Mouse (Mus musculus): ENCODE measurements around the gene Rnaseh2b. TPM values are rescaled to one million over a fixed set of nuclear protein-coding genes. Genes with fewer than 3 reads are reported as not detected.

The Rnaseh2b gene
- polyA plus RNA-seq, 1 experiment = 75.0 TPM

DNA sequence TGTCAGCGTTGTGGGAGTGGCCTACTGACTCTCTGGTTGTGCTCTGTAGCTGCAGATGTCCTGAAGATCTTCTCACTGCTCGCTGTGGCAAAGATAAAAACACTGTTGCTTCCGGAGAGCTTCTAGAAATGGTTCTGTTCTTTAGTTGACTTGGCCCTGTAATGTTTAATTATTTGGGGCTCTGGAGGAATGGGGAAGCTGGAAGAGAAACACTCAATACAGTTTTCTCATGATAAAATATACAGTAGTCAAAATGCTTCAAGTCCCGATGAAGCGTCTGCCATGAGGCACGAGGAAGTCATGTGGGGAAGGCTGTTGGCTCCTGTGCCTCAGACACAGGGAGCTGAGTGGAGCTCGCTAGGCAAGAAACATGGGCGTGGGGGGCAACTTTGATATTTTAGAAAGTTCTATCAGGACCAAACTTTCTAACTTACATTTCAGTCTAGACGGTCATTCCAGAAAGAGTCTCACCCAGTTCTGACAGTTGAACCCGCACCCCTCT is 50.3 kb downstream of the Rnaseh2b start:
- no peak for TF ChIP-seq CTCF (IDR thresholded peaks at IDR 0.05; ENCODE audit: low read depth, low read length)
- TF ChIP-seq POLR2A (IDR thresholded peaks at IDR 0.05; ENCODE audit: insufficient read depth, low read length) = no peak
- TF ChIP-seq EP300 (IDR thresholded peaks at IDR 0.05; ENCODE audit: insufficient read depth, low read depth, low read length) = no peak
- H3K27ac ChIP-seq (ENCODE audit: insufficient read depth, low read length) = no peak overlapping the region
- H3K4me1 ChIP-seq (ENCODE audit: control insufficient read depth, insufficient read depth, low read length) = peaks cover 3% of the 10 kb centered on the region
- no peak overlapping the region for H3K9ac ChIP-seq (ENCODE audit: low read depth, poor library complexity, severe bottlenecking)
- no peaks in the 10 kb centered on the region for H3K9me3 ChIP-seq (replicated peaks; ENCODE audit: control insufficient read depth, insufficient read depth, low read length, poor library complexity, severe bottlenecking)
- no peaks in the 10 kb centered on the region for H3K36me3 ChIP-seq (ENCODE audit: control insufficient read depth, insufficient read depth, low read length, poor library complexity, severe bottlenecking)
- no peaks in the 10 kb centered on the region for H3K27me3 ChIP-seq (ENCODE audit: control insufficient read depth, insufficient read depth, low read length, poor library complexity, severe bottlenecking)
- H3K4me3 ChIP-seq (ENCODE audit: low read depth, low read length) = no peak overlapping the region

DNA sequence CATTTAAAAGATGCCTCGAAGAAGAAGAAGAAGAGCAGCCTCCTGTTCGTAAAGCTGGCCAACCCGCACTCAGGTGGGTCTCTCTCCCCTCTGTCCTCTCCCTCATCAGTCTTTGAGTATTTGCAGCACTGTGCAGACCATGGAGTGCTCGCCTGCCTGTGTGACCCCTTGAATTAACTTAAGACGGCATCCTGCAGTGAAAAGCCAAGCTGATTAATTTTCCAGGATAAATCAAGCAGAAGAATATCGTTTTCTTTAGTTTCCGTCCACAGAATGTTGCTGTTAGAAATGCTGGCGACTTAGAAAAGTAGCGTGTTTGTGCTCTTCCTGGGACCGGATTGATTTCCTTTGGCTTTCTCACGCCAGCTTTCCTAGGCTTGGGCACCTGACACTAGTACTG is 54.2 kb downstream of the Rnaseh2b start:
- Histone ChIP-seq H3K27ac (ENCODE audit: insufficient read depth, low read length) (no peak overlapping the region), H3K27me3 (ENCODE audit: control insufficient read depth, insufficient read depth, low read length, poor library complexity, severe bottlenecking) (no peaks in the 10 kb centered on the region)

DNA sequence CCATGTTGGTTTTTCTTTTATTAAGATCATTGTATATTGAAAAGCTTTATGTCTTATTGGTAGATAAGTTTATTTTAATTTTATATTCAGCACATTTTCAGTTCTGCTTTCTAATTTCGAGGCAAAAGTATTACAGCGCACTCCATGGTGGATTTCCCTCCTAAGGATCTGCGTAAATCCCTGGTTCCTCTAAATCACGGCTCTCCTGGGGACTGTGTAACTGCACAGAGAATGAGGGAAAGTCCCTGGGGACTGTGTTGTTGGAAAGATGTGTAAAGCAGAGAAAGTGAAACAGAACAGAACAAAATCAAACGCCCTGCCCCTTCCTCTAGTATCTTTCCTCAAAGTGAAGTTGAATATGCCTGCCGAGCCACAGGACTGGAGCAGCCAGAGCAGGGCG is 54.7 kb downstream of the Rnaseh2b start:
- no peak overlapping the region for H3K4me3 ChIP-seq (ENCODE audit: low read depth, low read length)
- no peaks in the 10 kb centered on the region for H3K36me3 ChIP-seq (ENCODE audit: control insufficient read depth, insufficient read depth, low read length, poor library complexity, severe bottlenecking)
- H3K9ac ChIP-seq (ENCODE audit: low read depth, poor library complexity, severe bottlenecking) = no peak overlapping the region
- H3K27ac ChIP-seq (ENCODE audit: insufficient read depth, low read length) = no peak overlapping the region
- no peaks in the 10 kb centered on the region for H3K9me3 ChIP-seq (replicated peaks; ENCODE audit: control insufficient read depth, insufficient read depth, low read length, poor library complexity, severe bottlenecking)
- peaks cover 4% of the 10 kb centered on the region for H3K4me1 ChIP-seq (ENCODE audit: control insufficient read depth, insufficient read depth, low read length)
- TF ChIP-seq POLR2A (IDR thresholded peaks at IDR 0.05; ENCODE audit: insufficient read depth, low read length) = no peak
- no peak for TF ChIP-seq EP300 (IDR thresholded peaks at IDR 0.05; ENCODE audit: insufficient read depth, low read depth, low read length)
- no peak for TF ChIP-seq CTCF (IDR thresholded peaks at IDR 0.05; ENCODE audit: low read depth, low read length)
- H3K27me3 ChIP-seq (ENCODE audit: control insufficient read depth, insufficient read depth, low read length, poor library complexity, severe bottlenecking) = no peaks in the 10 kb centered on the region

More for the DNA sequence above, 54.2 kb downstream of the Rnaseh2b start:
- no peaks in the 10 kb centered on the region for H3K36me3 ChIP-seq (ENCODE audit: control insufficient read depth, insufficient read depth, low read length, poor library complexity, severe bottlenecking)
- TF ChIP-seq CTCF (IDR thresholded peaks at IDR 0.05; ENCODE audit: low read depth, low read length) = no peak
- no peak for TF ChIP-seq POLR2A (IDR thresholded peaks at IDR 0.05; ENCODE audit: insufficient read depth, low read length)
- TF ChIP-seq EP300 (IDR thresholded peaks at IDR 0.05; ENCODE audit: insufficient read depth, low read depth, low read length) = no peak
- no peaks in the 10 kb centered on the region for H3K9me3 ChIP-seq (replicated peaks; ENCODE audit: control insufficient read depth, insufficient read depth, low read length, poor library complexity, severe bottlenecking)
- H3K9ac ChIP-seq (ENCODE audit: low read depth, poor library complexity, severe bottlenecking) = no peak overlapping the region
- peaks cover 4% of the 10 kb centered on the region for H3K4me1 ChIP-seq (ENCODE audit: control insufficient read depth, insufficient read depth, low read length)
- no peak overlapping the region for H3K4me3 ChIP-seq (ENCODE audit: low read depth, low read length)

DNA sequence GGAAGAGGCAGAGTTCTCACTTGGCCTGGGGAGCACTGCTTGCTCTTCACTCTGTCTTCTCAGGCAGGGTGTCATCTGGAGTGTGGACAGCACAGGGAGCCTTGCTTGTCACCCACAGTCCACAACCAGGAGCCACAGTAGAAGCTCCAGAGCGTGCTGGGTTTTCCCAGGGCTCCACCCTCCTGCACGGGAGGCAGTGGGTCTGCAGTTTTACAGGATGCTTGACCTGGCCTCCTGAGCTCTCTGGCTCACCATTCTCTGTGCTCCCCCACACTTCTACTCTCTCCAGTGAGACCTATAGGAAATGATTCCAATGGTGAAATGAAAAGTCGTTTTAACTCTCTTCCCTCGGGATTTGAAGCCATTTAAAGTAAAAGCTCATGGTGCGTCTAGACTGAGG is 57.4 kb downstream of the Rnaseh2b start:
- Histone ChIP-seq H3K4me1 (ENCODE audit: control insufficient read depth, insufficient read depth, low read length) (peaks cover 4% of the 10 kb centered on the region), H3K9me3 (replicated peaks; ENCODE audit: control insufficient read depth, insufficient read depth, low read length, poor library complexity, severe bottlenecking) (no peaks in the 10 kb centered on the region), H3K27ac (ENCODE audit: insufficient read depth, low read length) (no peak overlapping the region), H3K4me3 (ENCODE audit: low read depth, low read length) (no peak overlapping the region), H3K9ac (ENCODE audit: low read depth, poor library complexity, severe bottlenecking) (no peak overlapping the region), H3K27me3 (ENCODE audit: control insufficient read depth, insufficient read depth, low read length, poor library complexity, severe bottlenecking) (no peaks in the 10 kb centered on the region), H3K36me3 (ENCODE audit: control insufficient read depth, insufficient read depth, low read length, poor library complexity, severe bottlenecking) (no peaks in the 10 kb centered on the region)
- no peak for TF ChIP-seq POLR2A (IDR thresholded peaks at IDR 0.05; ENCODE audit: insufficient read depth, low read length)
- TF ChIP-seq CTCF (IDR thresholded peaks at IDR 0.05; ENCODE audit: low read depth, low read length) = no peak
- TF ChIP-seq EP300 (IDR thresholded peaks at IDR 0.05; ENCODE audit: insufficient read depth, low read depth, low read length) = no peak

DNA sequence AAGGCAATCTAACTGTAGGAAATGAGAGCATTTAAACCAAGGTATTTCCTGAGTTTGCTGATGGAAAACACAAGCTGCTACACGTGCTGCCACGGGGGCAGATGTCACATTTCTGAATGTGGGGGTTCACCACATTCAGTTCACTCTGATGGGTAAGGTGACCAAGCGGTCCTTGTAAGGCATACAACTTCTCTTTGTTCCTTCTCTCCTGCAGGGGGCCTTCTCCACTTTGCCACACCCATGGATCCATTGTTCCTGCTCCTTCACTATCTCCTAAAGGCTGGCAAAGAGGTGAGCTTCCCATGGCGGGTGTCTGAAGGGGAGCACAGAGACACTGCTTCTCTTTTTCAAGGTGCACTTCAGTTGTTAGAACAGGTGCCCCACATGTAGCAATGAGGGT is 57.8 kb downstream of the Rnaseh2b start:
- H3K4me1 ChIP-seq (ENCODE audit: control insufficient read depth, insufficient read depth, low read length) = peaks cover 4% of the 10 kb centered on the region
- H3K9ac ChIP-seq (ENCODE audit: low read depth, poor library complexity, severe bottlenecking) = no peak overlapping the region
- H3K4me3 ChIP-seq (ENCODE audit: low read depth, low read length) = no peak overlapping the region
- no peak overlapping the region for H3K27ac ChIP-seq (ENCODE audit: insufficient read depth, low read length)
- TF ChIP-seq POLR2A (IDR thresholded peaks at IDR 0.05; ENCODE audit: insufficient read depth, low read length) = no peak
- TF ChIP-seq EP300 (IDR thresholded peaks at IDR 0.05; ENCODE audit: insufficient read depth, low read depth, low read length) = no peak
- no peak for TF ChIP-seq CTCF (IDR thresholded peaks at IDR 0.05; ENCODE audit: low read depth, low read length)
- H3K27me3 ChIP-seq (ENCODE audit: control insufficient read depth, insufficient read depth, low read length, poor library complexity, severe bottlenecking) = no peaks in the 10 kb centered on the region
- no peaks in the 10 kb centered on the region for H3K36me3 ChIP-seq (ENCODE audit: control insufficient read depth, insufficient read depth, low read length, poor library complexity, severe bottlenecking)
- no peaks in the 10 kb centered on the region for H3K9me3 ChIP-seq (replicated peaks; ENCODE audit: control insufficient read depth, insufficient read depth, low read length, poor library complexity, severe bottlenecking)

DNA sequence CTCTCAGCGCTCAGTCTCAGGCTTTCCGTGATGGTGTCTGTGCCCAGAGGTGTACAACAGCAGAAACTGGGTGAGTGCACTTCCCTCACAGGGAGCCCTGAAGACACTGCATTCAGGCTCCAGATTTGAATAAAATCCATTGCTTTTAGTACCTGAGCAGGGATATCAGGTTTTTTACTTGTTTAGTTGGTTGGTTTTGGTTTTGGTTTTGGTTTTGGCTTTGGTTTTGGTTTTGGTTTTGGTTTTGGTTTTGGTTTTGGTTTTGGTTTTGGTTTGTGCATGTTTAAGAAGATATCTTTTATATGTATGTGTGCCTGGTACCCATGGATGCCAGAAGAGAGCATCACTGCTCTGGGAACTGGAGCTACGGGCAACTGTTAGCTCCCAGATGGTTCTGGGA is 58.5 kb downstream of the Rnaseh2b start:
- Histone ChIP-seq H3K27ac (ENCODE audit: insufficient read depth, low read length) (no peak overlapping the region), H3K9ac (ENCODE audit: low read depth, poor library complexity, severe bottlenecking) (no peak overlapping the region), H3K4me1 (ENCODE audit: control insufficient read depth, insufficient read depth, low read length) (peaks cover 4% of the 10 kb centered on the region), H3K27me3 (ENCODE audit: control insufficient read depth, insufficient read depth, low read length, poor library complexity, severe bottlenecking) (no peaks in the 10 kb centered on the region), H3K9me3 (replicated peaks; ENCODE audit: control insufficient read depth, insufficient read depth, low read length, poor library complexity, severe bottlenecking) (no peaks in the 10 kb centered on the region), H3K4me3 (ENCODE audit: low read depth, low read length) (no peak overlapping the region), H3K36me3 (ENCODE audit: control insufficient read depth, insufficient read depth, low read length, poor library complexity, severe bottlenecking) (no peaks in the 10 kb centered on the region)
- TF ChIP-seq CTCF (IDR thresholded peaks at IDR 0.05; ENCODE audit: low read depth, low read length) = no peak
- TF ChIP-seq POLR2A (IDR thresholded peaks at IDR 0.05; ENCODE audit: insufficient read depth, low read length) = no peak
- no peak for TF ChIP-seq EP300 (IDR thresholded peaks at IDR 0.05; ENCODE audit: insufficient read depth, low read depth, low read length)
